ENCODE assay signal across 18 mouse cellular contexts in genomic region chr1:157526625-157527024, GRCm38 (mm10). TPM values are rescaled to one million over a fixed set of nuclear protein-coding genes. Genes with fewer than 3 reads are reported as not detected.
A peak's percentile ranks its signal among the peaks of the same experiment; 100 is the strongest.
DNase-seq lines count a peak whose midpoint lies in the region; ATAC-seq and TF ChIP-seq lines count a peak whose summit lies in the region.
"Had no signal": no experiment of that assay in that cellular context is flagged by ENCODE, and none has a peak within 500 bp of the region (broad histone marks: within the 10 kb centered on the region; RNA-seq: fewer than 3 reads in every experiment).

No protein-coding gene starts in this region.

- TF ChIP-seq CTCF in lung, postnatal 0 days (IDR thresholded peaks at IDR 0.05): no peak
- no peak for TF ChIP-seq CTCF in liver, postnatal 0 days (IDR thresholded peaks at IDR 0.05; ENCODE audit: low read depth)

- DNase-seq in lung, postnatal 36 days: peak; percentile 14
- DNase-seq in lung, postnatal 0 days (ENCODE audit: low spot score): no peak
- DNase-seq in liver, postnatal 0 days: peak; percentile 51
- DNase-seq in yolk sac, embryonic 10.5 days (ENCODE audit: low spot score): peak; percentile 83
- DNase-seq in frontal cortex, postnatal 14 days (ENCODE audit: low spot score in 2 of 2): no peak
- DNase-seq in retina, embryonic 14.5 days (ENCODE audit: low spot score): no peak
- DNase-seq: adrenal gland, adult 8-10 months; cerebellum, adult 9-11 months; heart, postnatal 14 days; right cerebral cortex, postnatal 4 days; thymus, adult 2 months had no signal

- no peak for ATAC-seq in erythroblast, adult 5-6 weeks (replicated peaks; ENCODE audit: low FRiP score, poor library complexity, severe bottlenecking)
- ATAC-seq in lung, postnatal 0 days: no peak
- peak; percentile 87 for ATAC-seq in liver, postnatal 0 days
- ATAC-seq: forebrain, embryonic 16.5 days had no signal

- H3K4me2 ChIP-seq in lung, postnatal 0 days (replicated peaks; ENCODE audit: low read depth, low read length): no peak overlapping the region
- H3K4me2 ChIP-seq in liver, postnatal 0 days (ENCODE audit: low read depth, low read length): peak overlapping the region; percentile 56
- H3K4me2 ChIP-seq: embryonic facial prominence, embryonic 12.5 days; heart, embryonic 12.5 days; hindbrain, embryonic 12.5 days had no signal

- peak overlapping the region; percentile 34 for H3K4me3 ChIP-seq in erythroblast, embryonic 14.5 days (replicated peaks)
- H3K4me3 ChIP-seq in lung, postnatal 0 days (ENCODE audit: low read depth, low read length): no peak overlapping the region
- peak overlapping the region; percentile 48 for H3K4me3 ChIP-seq in liver, postnatal 0 days (ENCODE audit: low read depth, low read length)
- H3K4me3 ChIP-seq: embryonic facial prominence, embryonic 12.5 days; heart, embryonic 12.5 days; hindbrain, embryonic 12.5 days had no signal

- 36% methylated on average over 5 of the region's 5 CpGs for WGBS in lung, postnatal 0 days
- WGBS in liver, postnatal 0 days (ENCODE audit: insufficient replicate concordance): 41% methylated on average over 5 of the region's 5 CpGs

- no peaks in the 10 kb centered on the region for H3K4me1 ChIP-seq in erythroblast, embryonic 14.5 days (ENCODE audit: control insufficient read depth)
- H3K4me1 ChIP-seq in lung, postnatal 0 days (ENCODE audit: insufficient read depth, low read depth, low read length): no peaks in the 10 kb centered on the region; the same call in 1 of the 2 replicates
- no peaks in the 10 kb centered on the region for H3K4me1 ChIP-seq in liver, postnatal 0 days (ENCODE audit: insufficient read depth)
- H3K4me1 ChIP-seq: embryonic facial prominence, embryonic 12.5 days; heart, embryonic 12.5 days; hindbrain, embryonic 12.5 days; megakaryocyte, embryonic 14.5 days had no signal

- H3K27me3 ChIP-seq in erythroblast, embryonic 14.5 days (ENCODE audit: control insufficient read depth): no peaks in the 10 kb centered on the region
- H3K27me3 ChIP-seq in lung, postnatal 0 days (replicated peaks; ENCODE audit: insufficient read depth, low read length): no peaks in the 10 kb centered on the region
- no peaks in the 10 kb centered on the region for H3K27me3 ChIP-seq in liver, postnatal 0 days (ENCODE audit: insufficient read depth, low read length)
- H3K27me3 ChIP-seq: embryonic facial prominence, embryonic 12.5 days; heart, embryonic 12.5 days; hindbrain, embryonic 12.5 days had no signal

- no peak for TF ChIP-seq EP300 in lung, postnatal 0 days (IDR thresholded peaks at IDR 0.05)
- peak; percentile 77 for TF ChIP-seq EP300 in liver, postnatal 0 days (IDR thresholded peaks at IDR 0.05; ENCODE audit: low read depth)

- no peaks in the 10 kb centered on the region for H3K36me3 ChIP-seq in erythroblast, embryonic 14.5 days (ENCODE audit: control insufficient read depth)
- H3K36me3 ChIP-seq in lung, postnatal 0 days (ENCODE audit: insufficient read depth, low read length): no peaks in the 10 kb centered on the region
- H3K36me3 ChIP-seq in liver, postnatal 0 days (replicated peaks; ENCODE audit: insufficient read depth, low read length): peaks cover 5% of the 10 kb centered on the region; the same call in 1 of the 2 replicates
- H3K36me3 ChIP-seq: embryonic facial prominence, embryonic 12.5 days; heart, embryonic 12.5 days; hindbrain, embryonic 12.5 days had no signal

- no peaks in the 10 kb centered on the region for H3K9me3 ChIP-seq in erythroblast, embryonic 14.5 days (ENCODE audit: control insufficient read depth, low read length)
- H3K9me3 ChIP-seq in lung, postnatal 0 days (ENCODE audit: low read length): no peaks in the 10 kb centered on the region
- no peaks in the 10 kb centered on the region for H3K9me3 ChIP-seq in liver, postnatal 0 days (ENCODE audit: low read length)
- H3K9me3 ChIP-seq: embryonic facial prominence, embryonic 12.5 days; heart, embryonic 12.5 days; hindbrain, embryonic 12.5 days; megakaryocyte, embryonic 14.5 days had no signal

- no peak overlapping the region for H3K9ac ChIP-seq in lung, postnatal 0 days (replicated peaks; ENCODE audit: low read depth)
- peak overlapping the region; percentile 65 for H3K9ac ChIP-seq in liver, postnatal 0 days (replicated peaks)
- H3K9ac ChIP-seq: embryonic facial prominence, embryonic 12.5 days; heart, embryonic 12.5 days; hindbrain, embryonic 12.5 days had no signal

- no peak overlapping the region for H3K27ac ChIP-seq in lung, postnatal 0 days (ENCODE audit: low read length)
- peak overlapping the region; percentile 96 for H3K27ac ChIP-seq in liver, postnatal 0 days (ENCODE audit: low read depth)
- H3K27ac ChIP-seq: embryonic facial prominence, embryonic 12.5 days; hindbrain, embryonic 12.5 days had no signal

RNA-seq across cellular contexts. Expression of gene Sec16b, which starts 20.1 kb away (rescaled TPM):
- not detected in 2 replicates for polyA plus RNA-seq in erythroblast, embryonic 14.5 days (2012)
- total RNA-seq in erythroblast, adult 5-6 weeks (2015; ENCODE audit: low replicate concordance): 0.21 TPM in 1 of 2 replicates, not detected in the other
- 0.77 TPM in 1 of 2 replicates, not detected in the other for total RNA-seq in erythroblast, adult 5-6 weeks (2017; ENCODE audit: low replicate concordance)
- 0.87 and 1.2 TPM in 2 replicates for polyA plus RNA-seq in lung, postnatal 0 days (2015; fragmentation: Nextera tagmentation; extraction: Ambion mirVana)
- 14.7 and 14.9 TPM in 2 replicates for polyA plus RNA-seq in liver, postnatal 0 days (2015; fragmentation: Nextera tagmentation; extraction: Ambion mirVana)

Comparison
In these comparisons a context has a peak if more than half of its experiments do, and no peak if none do; other contexts are left out.
1. DNase-seq: peak in lung, postnatal 36 days (single experiment), liver, postnatal 0 days (single experiment) and yolk sac, embryonic 10.5 days (single experiment); none in lung, postnatal 0 days (single experiment), frontal cortex, postnatal 14 days (0 of 2) and retina, embryonic 14.5 days (single experiment).